Mouse (Mus musculus) small intestine, adult 2 months (tissue): ENCODE measurements around the gene Rer1.

Experiments
- CTCF ChIP-seq: fragments of 200-500 bp; IDR thresholded peaks from 2 replicates; pipeline ENCODE4 v1.5.1; 2012; ENCODE audit warnings: low read depth, mild to moderate bottlenecking, control low read depth, inconsistent platforms, low read length, moderate library complexity, mixed read lengths; ENCODE audit not compliant: insufficient replicate concordance, insufficient read length; ENCODE audit errors: extremely low read depth
- POLR2A ChIP-seq: fragments of 200-500 bp; IDR thresholded peaks from 2 replicates; pipeline ENCODE4 v1.6.1; 2012; ENCODE audit warnings: low read depth, mild to moderate bottlenecking, control low read depth, inconsistent platforms, low read length, moderate library complexity

GRCm38 (mm10) chr4:155083553-155083952, 2.6 kb downstream of the Rer1 start:
- TF ChIP-seq POLR2A: no peak
- TF ChIP-seq CTCF: no peak
